Mouse (Mus musculus): ENCODE measurements around the gene Olfr314. TPM values are rescaled to one million over a fixed set of nuclear protein-coding genes. Genes with fewer than 3 reads are reported as not detected.
"Not testable (repeated sequence)": the region's sequence is repeated elsewhere in the genome, so short reads cannot be mapped to it uniquely, and the experiment has no call there.

Olfr314 gene
- polyA plus RNA-seq, 2 experiments: not detected

- 42% methylated on average over 3 of the region's 3 CpGs for WGBS (ENCODE audit: insufficient replicate concordance)
- Histone ChIP-seq H3K4me3 (ENCODE audit: insufficient read depth in 1 of 2, low read depth in 2 of 2, low read length in 2 of 2) (no peak overlapping the region), H3K27ac (no peak overlapping the region), H3K9ac (replicated peaks) (no peak overlapping the region), H3K9me3 (ENCODE audit: control insufficient read depth, low read length) (no peaks in the 10 kb centered on the region), H3K4me2 (ENCODE audit: low read depth) (no peak overlapping the region), H3K27me3 (ENCODE audit: control insufficient read depth, insufficient read depth, low read length) (no peaks in the 10 kb centered on the region), H3K36me3 (replicated peaks; ENCODE audit: control insufficient read depth, insufficient read depth, low read depth) (no peaks in the 10 kb centered on the region), H3K4me1 (replicated peaks; ENCODE audit: control insufficient read depth in 2 of 2, insufficient read depth in 2 of 2, low read length in 1 of 2) (no peaks in the 10 kb centered on the region)
- ATAC-seq (ENCODE audit: insufficient read depth) (no peak), DNase-seq (ENCODE audit: low read depth in 3 of 3, low spot score in 3 of 3) (no peak)
- no peak for TF ChIP-seq CTCF (IDR thresholded peaks at IDR 0.05; ENCODE audit: low read depth)
- TF ChIP-seq EP300 (IDR thresholded peaks at IDR 0.05; ENCODE audit: low read depth): no peak
Observed at GRCm38 (mm10) chr11:58829764-58830163, 47.0 kb downstream of the Olfr314 start.

GRCm38 (mm10) chr11:58832541-58832940 lies 49.8 kb downstream of the Olfr314 start:
- not testable (repeated sequence) for H3K27me3 ChIP-seq (ENCODE audit: control insufficient read depth, insufficient read depth, low read length); H3K9me3 ChIP-seq (ENCODE audit: control insufficient read depth, low read length); DNase-seq (ENCODE audit: low read depth in 3 of 3, low spot score in 3 of 3); H3K36me3 ChIP-seq (replicated peaks; ENCODE audit: control insufficient read depth, insufficient read depth, low read depth); H3K9ac ChIP-seq (replicated peaks); ATAC-seq (ENCODE audit: insufficient read depth); H3K27ac ChIP-seq; H3K4me2 ChIP-seq (ENCODE audit: low read depth); H3K4me1 ChIP-seq (replicated peaks; ENCODE audit: control insufficient read depth in 2 of 2, insufficient read depth in 2 of 2, low read length in 1 of 2); H3K4me3 ChIP-seq (ENCODE audit: insufficient read depth in 1 of 2, low read depth in 2 of 2, low read length in 2 of 2)
- WGBS (ENCODE audit: insufficient replicate concordance): 57% methylated on average over 3 of the region's 3 CpGs

Other genes starting within 250 kb of the Olfr314 start
- not detected in 2 replicates for gene Olfr330, start 248.1 kb upstream of the Olfr314 start, polyA plus RNA-seq (2012; rRNA removed)
- not detected in 2 replicates for gene Olfr330, start 248.1 kb upstream of the Olfr314 start, polyA plus RNA-seq (2014; fragmentation: Nextera tagmentation; extraction: Ambion mirVana)
- gene Olfr329-ps, start 236.5 kb upstream of the Olfr314 start, polyA plus RNA-seq (2012; rRNA removed): not detected in 2 replicates
- gene Olfr329-ps, start 236.5 kb upstream of the Olfr314 start, polyA plus RNA-seq (2014; fragmentation: Nextera tagmentation; extraction: Ambion mirVana): not detected in 2 replicates
- 0.02 TPM in 1 of 2 replicates, not detected in the other for gene Olfr328, start 227.3 kb upstream of the Olfr314 start, polyA plus RNA-seq (2012; rRNA removed)
- gene Olfr328, start 227.3 kb upstream of the Olfr314 start, polyA plus RNA-seq (2014; fragmentation: Nextera tagmentation; extraction: Ambion mirVana): not detected in 2 replicates
- gene Olfr224, start 212.4 kb upstream of the Olfr314 start, polyA plus RNA-seq (2012; rRNA removed): not detected in 2 replicates
- gene Olfr224, start 212.4 kb upstream of the Olfr314 start, polyA plus RNA-seq (2014; fragmentation: Nextera tagmentation; extraction: Ambion mirVana): not detected in 2 replicates
- gene Olfr325, start 205.2 kb upstream of the Olfr314 start, polyA plus RNA-seq (2012; rRNA removed): not detected in 2 replicates
- gene Olfr325, start 205.2 kb upstream of the Olfr314 start, polyA plus RNA-seq (2014; fragmentation: Nextera tagmentation; extraction: Ambion mirVana): not detected in 2 replicates
- not detected in 2 replicates for gene Olfr324, start 187.8 kb upstream of the Olfr314 start, polyA plus RNA-seq (2012; rRNA removed)
- not detected in 2 replicates for gene Olfr324, start 187.8 kb upstream of the Olfr314 start, polyA plus RNA-seq (2014; fragmentation: Nextera tagmentation; extraction: Ambion mirVana)
- gene 2210407C18Rik, start 166.9 kb upstream of the Olfr314 start, polyA plus RNA-seq (2012; rRNA removed): not detected in 2 replicates
- gene 2210407C18Rik, start 166.9 kb upstream of the Olfr314 start, polyA plus RNA-seq (2014; fragmentation: Nextera tagmentation; extraction: Ambion mirVana): not detected in 2 replicates
- not detected in 2 replicates for gene Olfr323, start 152.5 kb upstream of the Olfr314 start, polyA plus RNA-seq (2012; rRNA removed)
- gene Olfr323, start 152.5 kb upstream of the Olfr314 start, polyA plus RNA-seq (2014; fragmentation: Nextera tagmentation; extraction: Ambion mirVana): not detected in 2 replicates
- 9.1 and 10.5 TPM in 2 replicates for gene Trim58, start 142.5 kb upstream of the Olfr314 start, polyA plus RNA-seq (2012; rRNA removed)
- gene Trim58, start 142.5 kb upstream of the Olfr314 start, polyA plus RNA-seq (2014; fragmentation: Nextera tagmentation; extraction: Ambion mirVana): 10.5 and 11.8 TPM in 2 replicates
- gene Olfr322, start 124.2 kb upstream of the Olfr314 start, polyA plus RNA-seq (2012; rRNA removed): 0.03 and 0.07 TPM in 2 replicates
- 0.14 TPM in 1 of 2 replicates, not detected in the other for gene Olfr322, start 124.2 kb upstream of the Olfr314 start, polyA plus RNA-seq (2014; fragmentation: Nextera tagmentation; extraction: Ambion mirVana)
- not detected in 2 replicates for gene Olfr320, start 101.9 kb upstream of the Olfr314 start, polyA plus RNA-seq (2012; rRNA removed)
- not detected in 2 replicates for gene Olfr320, start 101.9 kb upstream of the Olfr314 start, polyA plus RNA-seq (2014; fragmentation: Nextera tagmentation; extraction: Ambion mirVana)
- gene Olfr319, start 83.8 kb upstream of the Olfr314 start, polyA plus RNA-seq (2012; rRNA removed): not detected in 2 replicates
- not detected in 2 replicates for gene Olfr319, start 83.8 kb upstream of the Olfr314 start, polyA plus RNA-seq (2014; fragmentation: Nextera tagmentation; extraction: Ambion mirVana)
- not detected in 2 replicates for gene Olfr318, start 58.9 kb upstream of the Olfr314 start, polyA plus RNA-seq (2012; rRNA removed)
- gene Olfr318, start 58.9 kb upstream of the Olfr314 start, polyA plus RNA-seq (2014; fragmentation: Nextera tagmentation; extraction: Ambion mirVana): not detected in 2 replicates
- gene Olfr317, start 43.7 kb upstream of the Olfr314 start, polyA plus RNA-seq (2012; rRNA removed): not detected in 2 replicates
- gene Olfr317, start 43.7 kb upstream of the Olfr314 start, polyA plus RNA-seq (2014; fragmentation: Nextera tagmentation; extraction: Ambion mirVana): not detected in 2 replicates
- not detected in 2 replicates for gene Olfr316, start 30.2 kb upstream of the Olfr314 start, polyA plus RNA-seq (2012; rRNA removed)
- not detected in 2 replicates for gene Olfr316, start 30.2 kb upstream of the Olfr314 start, polyA plus RNA-seq (2014; fragmentation: Nextera tagmentation; extraction: Ambion mirVana)
- not detected in 2 replicates for gene Olfr315, start 9.8 kb upstream of the Olfr314 start, polyA plus RNA-seq (2012; rRNA removed)
- gene Olfr315, start 9.8 kb upstream of the Olfr314 start, polyA plus RNA-seq (2014; fragmentation: Nextera tagmentation; extraction: Ambion mirVana): not detected in 2 replicates
- not detected in 2 replicates for gene Fam183b, start 19.0 kb downstream of the Olfr314 start, polyA plus RNA-seq (2012; rRNA removed)
- not detected in 2 replicates for gene Fam183b, start 19.0 kb downstream of the Olfr314 start, polyA plus RNA-seq (2014; fragmentation: Nextera tagmentation; extraction: Ambion mirVana)
- not detected in 2 replicates for gene Olfr313, start 32.0 kb downstream of the Olfr314 start, polyA plus RNA-seq (2012; rRNA removed)
- not detected in 2 replicates for gene Olfr313, start 32.0 kb downstream of the Olfr314 start, polyA plus RNA-seq (2014; fragmentation: Nextera tagmentation; extraction: Ambion mirVana)
- gene Olfr312, start 46.3 kb downstream of the Olfr314 start, polyA plus RNA-seq (2012; rRNA removed): not detected in 2 replicates
- gene Olfr312, start 46.3 kb downstream of the Olfr314 start, polyA plus RNA-seq (2014; fragmentation: Nextera tagmentation; extraction: Ambion mirVana): not detected in 2 replicates
- gene Olfr311, start 56.3 kb downstream of the Olfr314 start, polyA plus RNA-seq (2012; rRNA removed): not detected in 2 replicates
- not detected in 2 replicates for gene Olfr311, start 56.3 kb downstream of the Olfr314 start, polyA plus RNA-seq (2014; fragmentation: Nextera tagmentation; extraction: Ambion mirVana)
- 2.0 and 2.8 TPM in 2 replicates for gene Gm12258, start 64.2 kb downstream of the Olfr314 start, polyA plus RNA-seq (2012; rRNA removed)
- 1.3 and 1.8 TPM in 2 replicates for gene Gm12258, start 64.2 kb downstream of the Olfr314 start, polyA plus RNA-seq (2014; fragmentation: Nextera tagmentation; extraction: Ambion mirVana)
- 0.92 and 1.5 TPM in 2 replicates for gene 2810021J22Rik, start 84.3 kb downstream of the Olfr314 start, polyA plus RNA-seq (2012; rRNA removed)
- 2.2 and 2.5 TPM in 2 replicates for gene 2810021J22Rik, start 84.3 kb downstream of the Olfr314 start, polyA plus RNA-seq (2014; fragmentation: Nextera tagmentation; extraction: Ambion mirVana)
- 3.9 and 4.6 TPM in 2 replicates for gene Zfp39, start 121.3 kb downstream of the Olfr314 start, polyA plus RNA-seq (2012; rRNA removed)
- gene Zfp39, start 121.3 kb downstream of the Olfr314 start, polyA plus RNA-seq (2014; fragmentation: Nextera tagmentation; extraction: Ambion mirVana): 5.2 and 5.4 TPM in 2 replicates
- 18.2 and 19.3 TPM in 2 replicates for gene Btnl10, start 135.0 kb downstream of the Olfr314 start, polyA plus RNA-seq (2012; rRNA removed)
- gene Btnl10, start 135.0 kb downstream of the Olfr314 start, polyA plus RNA-seq (2014; fragmentation: Nextera tagmentation; extraction: Ambion mirVana): 9.1 and 9.6 TPM in 2 replicates
- 80.8 and 83.3 TPM in 2 replicates for gene Rnf187, start 156.0 kb downstream of the Olfr314 start, polyA plus RNA-seq (2012; rRNA removed)
- gene Rnf187, start 156.0 kb downstream of the Olfr314 start, polyA plus RNA-seq (2014; fragmentation: Nextera tagmentation; extraction: Ambion mirVana): 104 and 120 TPM in 2 replicates
- gene Hist3h2ba, start 166.0 kb downstream of the Olfr314 start, polyA plus RNA-seq (2012; rRNA removed): 15.7 and 16.0 TPM in 2 replicates
- 4.2 and 6.0 TPM in 2 replicates for gene Hist3h2ba, start 166.0 kb downstream of the Olfr314 start, polyA plus RNA-seq (2014; fragmentation: Nextera tagmentation; extraction: Ambion mirVana)
- gene Hist3h2a, start 171.7 kb downstream of the Olfr314 start, polyA plus RNA-seq (2012; rRNA removed): 11.0 and 11.5 TPM in 2 replicates
- 13.5 and 16.7 TPM in 2 replicates for gene Hist3h2a, start 171.7 kb downstream of the Olfr314 start, polyA plus RNA-seq (2014; fragmentation: Nextera tagmentation; extraction: Ambion mirVana)
- gene Trim17, start 171.7 kb downstream of the Olfr314 start, polyA plus RNA-seq (2012; rRNA removed): 0.05 and 0.06 TPM in 2 replicates
- 0.06 and 0.14 TPM in 2 replicates for gene Trim17, start 171.7 kb downstream of the Olfr314 start, polyA plus RNA-seq (2014; fragmentation: Nextera tagmentation; extraction: Ambion mirVana)
- 8.1 and 8.3 TPM in 2 replicates for gene Trim11, start 195.1 kb downstream of the Olfr314 start, polyA plus RNA-seq (2012; rRNA removed)
- gene Trim11, start 195.1 kb downstream of the Olfr314 start, polyA plus RNA-seq (2014; fragmentation: Nextera tagmentation; extraction: Ambion mirVana): 6.4 and 6.9 TPM in 2 replicates